Mouse (Mus musculus) heart, postnatal 25 days (tissue): ENCODE measurements around the gene Arhgef10l. TPM values are rescaled to one million over a fixed set of nuclear protein-coding genes. Genes with fewer than 3 reads are reported as not detected.

Experiments
- DNase-seq: peaks from one replicate; pipeline ENCODE4 v3.0.0; 2022; ENCODE audit warnings: low spot score
- intact Hi-C: fragments of 180-260 bp; cut with DNase I; formaldehyde crosslinking; loops from one replicate; pipeline ENCODE4 v1.15.1; 2025
- total RNA-seq, 2 experiments: library from RNA; stranded (reverse); gene quantifications; 2 replicates each; pipeline ENCODE4 v1.2.3; 2021

Gene Arhgef10l
- total RNA-seq, 2 experiments from 2014 or later = 62.4 to 63.9 TPM

DNA sequence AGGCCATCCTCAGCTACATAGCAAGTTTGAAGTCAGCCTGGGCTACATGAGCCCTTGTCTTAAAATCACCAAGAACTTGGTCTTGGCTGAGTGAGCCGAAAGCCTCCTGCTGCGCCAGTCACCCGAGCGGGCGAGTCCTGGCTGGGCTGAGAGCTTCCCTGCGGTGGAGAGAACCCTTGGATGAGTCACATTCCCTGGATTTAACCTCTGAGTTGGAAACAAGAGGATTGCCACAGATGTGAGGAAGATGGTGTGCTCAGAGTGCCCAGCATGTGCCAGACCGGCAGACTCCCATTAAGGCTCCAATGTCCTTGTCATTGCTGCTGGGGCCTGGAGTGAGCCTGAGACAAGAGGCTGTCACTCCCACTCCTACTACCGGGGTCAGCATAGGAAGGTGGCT is 2.0 kb upstream of the Arhgef10l start:
- intact Hi-C loops = no loop called here
- DNase-seq = no peak

DNA sequence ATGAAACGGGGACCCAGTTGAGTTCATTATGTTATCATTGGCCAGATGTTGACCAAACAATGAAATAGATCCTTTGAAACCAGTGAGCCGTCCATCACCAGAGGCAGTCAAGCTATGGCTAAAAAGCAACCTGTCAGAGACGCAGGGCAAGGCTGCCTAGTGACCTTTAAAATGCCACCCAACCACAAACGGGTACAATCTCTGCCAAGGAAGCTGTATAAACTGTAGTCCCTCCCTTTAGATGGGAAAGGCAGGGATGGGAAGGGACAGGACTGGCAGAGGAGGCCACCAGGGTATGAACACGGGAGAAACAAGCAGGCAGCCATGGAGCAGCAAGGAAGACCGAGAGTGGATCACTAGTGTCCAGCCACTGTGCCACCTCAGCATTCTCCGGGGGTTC is 759 bp downstream of the Arhgef10l start:
- intact Hi-C loops = no loop called here
- DNase-seq = no peak

DNA sequence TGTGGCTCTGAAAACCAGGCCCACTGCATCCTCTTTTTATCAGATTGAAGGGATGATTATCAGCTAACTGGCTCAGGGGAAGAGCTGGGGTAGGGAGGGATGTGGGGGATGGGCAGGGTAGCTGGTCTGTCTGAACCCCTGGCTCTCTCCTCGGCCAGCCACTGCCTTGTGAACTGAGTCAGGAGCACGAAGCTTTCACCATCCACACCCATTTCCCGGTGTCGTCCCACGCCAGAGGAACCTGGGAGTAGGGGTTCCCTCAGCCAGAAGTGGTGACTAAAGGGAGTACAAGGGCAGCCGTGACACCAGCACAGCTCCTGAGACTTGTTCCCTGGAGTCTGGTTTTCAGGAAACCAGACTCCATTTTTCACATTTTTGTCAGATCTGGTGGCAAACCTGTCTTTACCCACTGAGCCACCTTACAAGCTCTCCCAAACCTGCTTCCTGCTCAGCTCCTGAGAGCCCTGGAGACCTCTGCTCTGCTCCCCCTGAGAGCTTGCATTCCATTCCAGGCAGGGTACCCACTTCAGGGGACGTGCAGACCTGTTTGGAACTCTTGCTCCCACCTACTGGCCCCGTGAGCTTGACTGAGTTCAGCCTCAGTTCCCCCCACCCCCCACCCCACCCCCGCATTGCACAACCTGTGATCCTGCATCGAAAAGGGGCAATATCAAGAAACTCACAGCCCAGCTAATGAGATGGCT is 2.8 kb downstream of the Arhgef10l start:
- intact Hi-C loops = no loop called here
- no peak for DNase-seq

DNA sequence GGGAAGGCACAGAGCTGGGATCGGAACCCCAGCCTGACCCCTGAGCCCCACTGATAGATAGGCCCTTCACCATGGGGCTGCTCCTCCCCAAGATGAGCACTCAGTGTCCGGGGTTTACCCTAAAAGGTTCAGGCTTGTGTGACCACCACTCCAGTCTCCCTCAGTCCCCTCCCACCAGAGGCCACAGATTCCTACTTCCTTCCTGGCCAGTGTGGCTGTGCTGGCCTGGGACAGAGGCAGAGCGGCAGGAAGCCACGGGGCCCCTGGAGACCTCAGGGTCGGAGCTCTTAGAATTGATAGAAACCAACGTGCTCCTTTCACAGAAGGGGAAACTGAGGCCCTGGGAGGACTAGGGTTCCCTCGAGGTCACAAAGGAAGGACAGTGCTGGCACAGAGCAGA is 3.4 kb downstream of the Arhgef10l start:
- DNase-seq = no peak
- intact Hi-C loops = no loop called here

DNA sequence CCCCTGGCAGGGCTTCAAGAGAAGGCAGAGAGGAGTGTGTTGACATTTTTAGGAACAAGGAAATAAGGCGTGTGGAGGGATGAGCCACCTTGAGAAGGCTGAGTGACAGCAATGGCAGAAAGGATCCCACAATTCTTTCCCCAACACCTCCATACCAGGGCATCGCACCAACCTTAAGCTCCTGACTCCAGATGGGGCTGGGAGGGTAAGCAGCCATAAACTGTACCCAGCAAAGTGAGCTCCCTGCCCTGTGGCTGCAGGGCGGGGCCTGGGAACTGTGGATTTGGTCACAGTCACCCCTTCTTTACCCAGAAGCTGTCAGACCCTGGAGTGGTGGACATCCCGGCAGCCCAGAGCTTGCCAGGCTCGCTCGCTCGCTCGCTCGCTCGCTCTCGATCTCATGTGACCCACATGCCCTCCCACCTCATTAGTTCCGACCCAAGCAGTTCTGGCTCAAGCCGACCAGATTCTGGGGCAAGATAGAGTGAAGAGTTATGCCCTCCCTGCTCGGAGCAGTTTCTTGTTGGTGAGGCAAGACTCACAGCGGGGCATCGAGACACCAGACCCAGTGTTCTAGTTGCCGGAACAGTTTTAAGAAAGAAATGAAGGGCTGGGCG is 4.3 kb downstream of the Arhgef10l start:
- intact Hi-C loops = no loop called here
- DNase-seq = no peak

DNA sequence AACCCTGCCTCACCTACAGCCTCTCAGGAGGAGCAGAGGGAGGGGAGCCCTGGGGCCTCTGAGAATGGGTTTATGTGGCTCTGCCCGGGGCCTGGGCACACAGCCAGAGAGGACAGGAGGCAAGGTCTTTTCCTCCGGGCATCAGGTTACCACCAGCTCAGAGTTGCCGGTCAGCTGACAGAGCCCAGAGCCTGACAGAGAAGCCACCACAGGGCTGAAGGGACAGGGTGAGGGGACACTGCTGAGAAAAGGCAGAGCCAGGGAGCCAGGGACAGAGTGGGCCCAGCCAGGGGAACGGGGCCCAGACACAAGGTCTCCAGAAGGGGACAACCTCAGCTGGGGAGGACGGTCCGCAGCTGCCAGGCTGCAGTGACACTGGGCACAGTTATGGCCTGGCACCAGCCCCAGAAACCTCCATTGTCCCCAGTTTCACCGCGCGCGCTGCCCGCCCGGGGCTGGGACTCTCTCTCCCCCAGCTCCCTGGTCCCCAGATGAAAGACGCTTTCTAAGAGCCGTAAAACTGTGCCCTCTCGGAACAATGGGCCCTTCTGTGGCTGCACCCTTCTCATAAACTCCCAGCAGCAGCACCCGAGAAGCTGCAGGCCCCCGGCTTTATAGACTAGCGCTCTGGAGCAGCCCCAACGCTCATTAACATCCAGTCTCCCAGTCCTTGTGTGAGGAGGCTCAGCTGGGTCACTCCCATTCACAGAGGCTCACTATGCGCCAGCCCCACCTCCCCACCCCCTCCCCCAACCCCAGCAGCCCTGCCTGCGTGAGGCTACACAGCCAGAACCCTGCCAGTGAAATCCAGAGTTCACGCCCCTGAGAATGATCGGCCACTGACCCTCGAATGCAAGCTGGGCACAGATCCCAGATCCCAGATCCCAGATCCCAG is 7.9 kb downstream of the Arhgef10l start:
- DNase-seq = peak; percentile 41
- intact Hi-C loops = no loop called here

DNA sequence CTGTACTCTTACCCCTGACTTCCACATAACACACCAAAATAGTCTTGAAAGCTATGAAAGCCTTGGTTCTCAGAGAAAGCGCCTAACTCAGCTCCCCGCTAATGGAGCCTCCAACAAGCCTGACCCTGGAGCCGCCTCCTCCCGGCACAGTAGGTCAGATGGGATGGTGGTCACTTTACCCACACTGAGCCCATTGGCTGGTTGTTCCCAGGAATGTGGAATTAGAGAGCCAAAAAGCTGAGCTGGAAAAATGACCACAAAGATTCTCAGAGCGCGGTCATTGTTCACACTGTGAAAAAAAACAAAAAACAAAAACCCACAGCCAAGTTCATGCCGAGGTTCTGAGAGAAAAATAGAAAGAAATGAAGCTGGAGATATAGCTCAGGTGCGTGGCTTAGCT is 9.3 kb downstream of the Arhgef10l start:
- DNase-seq = no peak
- intact Hi-C loops = no loop called here

DNA sequence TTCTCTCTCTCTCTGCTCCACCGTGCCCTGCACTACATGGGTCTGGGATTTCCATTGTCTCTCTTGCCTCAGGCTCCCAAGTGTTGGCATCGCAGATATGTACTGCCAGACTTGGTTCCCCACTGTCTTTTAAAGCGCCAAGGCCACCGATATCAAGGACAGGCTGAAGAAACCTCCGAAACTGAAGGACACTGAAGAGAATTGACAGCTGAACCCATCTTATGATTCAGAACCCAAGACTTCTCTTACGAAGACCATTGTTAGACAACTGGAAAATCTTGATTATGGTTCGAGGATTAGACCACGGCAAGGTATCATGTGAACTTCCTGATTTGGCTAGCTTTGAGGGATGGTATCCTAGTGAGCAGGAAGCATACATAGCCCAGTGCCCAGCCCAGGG is 11.0 kb downstream of the Arhgef10l start:
- intact Hi-C loops = no loop called here
- no peak for DNase-seq

DNA sequence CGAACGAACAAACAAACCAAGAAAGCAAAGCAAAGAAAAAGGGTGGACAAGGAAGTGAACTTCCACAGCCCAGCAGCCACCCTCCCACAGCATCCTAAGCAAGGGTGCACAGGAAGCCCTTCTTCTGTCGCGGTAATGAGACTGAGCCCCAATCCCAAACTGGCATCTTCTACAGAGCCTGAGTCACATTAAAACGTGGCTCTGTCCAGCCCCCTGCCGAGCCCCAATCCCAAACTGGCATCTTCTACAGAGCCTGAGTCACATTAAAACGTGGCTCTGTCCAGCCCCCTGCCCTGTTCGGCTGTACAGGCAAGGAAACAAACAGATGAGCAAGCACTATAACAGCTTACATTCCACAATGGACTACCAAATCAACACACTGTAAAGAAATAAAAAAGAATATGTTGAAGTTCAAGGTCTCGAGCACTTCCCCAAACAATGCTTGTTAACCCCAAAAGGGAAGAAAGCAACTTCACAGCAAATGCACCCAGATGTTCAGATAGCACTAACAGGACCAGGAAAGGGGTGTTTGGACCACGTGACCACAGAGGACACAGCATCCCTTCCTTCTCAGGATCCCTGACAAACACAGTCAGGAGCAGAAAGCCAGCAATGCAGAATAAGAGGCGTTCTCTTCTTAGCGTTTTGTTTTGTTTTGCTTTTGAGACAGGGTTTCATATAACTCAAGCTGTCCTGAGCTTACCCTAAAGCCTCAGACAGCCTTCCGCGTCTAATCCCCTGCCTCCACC is 11.8 kb downstream of the Arhgef10l start:
- no peak for DNase-seq
- intact Hi-C loops = no loop called here

DNA sequence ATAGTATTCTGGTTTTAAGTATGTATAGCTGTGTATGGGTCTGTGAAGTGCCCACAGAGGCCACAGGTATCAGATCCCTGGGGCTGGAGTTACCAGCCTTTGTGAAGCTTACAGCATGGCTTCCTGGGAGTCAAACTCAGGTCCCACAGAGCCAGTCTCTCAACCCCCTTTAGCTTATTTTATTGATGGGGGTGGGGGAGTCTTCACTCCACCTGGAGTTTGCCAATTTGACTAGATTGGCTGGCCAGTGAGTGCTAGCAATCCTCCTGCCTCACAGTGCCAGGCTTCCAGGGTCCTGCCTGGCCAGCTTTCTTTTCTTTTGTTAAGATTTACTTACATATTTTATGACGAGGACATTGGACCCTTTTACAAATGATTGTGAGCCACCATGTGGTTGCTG is 16.1 kb downstream of the Arhgef10l start:
- intact Hi-C loops = no loop called here
- DNase-seq = no peak

DNA sequence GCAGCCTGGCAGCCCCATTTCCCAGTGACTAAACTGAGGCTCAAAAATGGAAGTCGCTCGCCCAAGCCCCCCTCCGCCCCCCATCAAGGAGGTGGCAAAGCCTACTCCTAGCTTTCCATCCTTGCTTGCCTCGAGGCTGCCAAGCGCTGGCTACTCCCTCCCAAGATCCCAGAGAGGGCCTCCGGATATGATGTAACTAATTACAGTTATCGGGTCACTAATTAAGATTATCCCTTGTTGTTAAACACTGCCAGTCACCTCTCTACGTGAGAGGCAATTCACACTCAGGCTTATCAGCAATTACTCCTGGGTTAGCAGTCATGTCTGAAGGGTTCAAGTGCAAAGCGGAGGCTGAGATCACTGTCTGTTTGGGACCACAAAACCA is 16.6 kb downstream of the Arhgef10l start:
- DNase-seq = no peak
- intact Hi-C loops = no loop called here

DNA sequence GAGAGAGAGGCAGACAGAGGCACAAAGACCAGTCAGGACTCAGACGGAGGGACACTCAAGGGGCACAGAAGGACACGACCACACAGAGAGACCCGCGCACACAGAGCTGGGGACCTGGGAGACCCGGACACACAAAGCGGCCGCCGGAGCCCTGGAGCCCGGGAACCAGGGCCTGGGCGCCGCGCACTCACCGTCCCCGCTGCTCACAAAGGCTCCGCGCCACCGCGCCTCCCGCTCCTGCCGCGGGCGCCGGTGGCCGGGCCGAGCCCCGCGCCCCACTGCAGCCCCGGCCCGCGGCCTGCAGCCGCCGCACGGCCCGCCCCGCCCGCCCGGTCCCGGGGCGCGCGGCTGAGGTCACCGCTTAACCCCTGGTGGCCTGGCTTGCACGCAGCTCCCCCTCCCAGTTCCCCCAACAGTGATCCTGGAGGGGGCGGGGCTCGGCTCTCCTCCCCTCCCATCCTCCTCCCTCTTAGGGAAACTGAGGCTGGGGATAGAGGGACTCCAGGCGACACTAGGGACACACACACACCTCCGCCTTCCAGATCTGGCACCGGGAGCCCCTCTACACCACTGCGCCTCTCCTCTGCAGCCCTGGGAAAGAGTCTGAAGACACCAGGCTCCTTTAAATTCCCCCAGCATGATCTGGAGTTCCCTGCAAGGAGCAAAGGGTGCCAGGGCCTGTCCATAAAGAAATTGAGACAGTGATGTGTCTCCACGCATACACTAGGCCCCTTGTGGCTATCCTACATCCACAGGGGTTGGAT is 17.2 kb downstream of the Arhgef10l start:
- intact Hi-C loops = loop anchor here (1.0 kb wide), 1 partner anchor 34 kb away; no protein-coding TSS in a partner anchor
- no peak for DNase-seq

DNA sequence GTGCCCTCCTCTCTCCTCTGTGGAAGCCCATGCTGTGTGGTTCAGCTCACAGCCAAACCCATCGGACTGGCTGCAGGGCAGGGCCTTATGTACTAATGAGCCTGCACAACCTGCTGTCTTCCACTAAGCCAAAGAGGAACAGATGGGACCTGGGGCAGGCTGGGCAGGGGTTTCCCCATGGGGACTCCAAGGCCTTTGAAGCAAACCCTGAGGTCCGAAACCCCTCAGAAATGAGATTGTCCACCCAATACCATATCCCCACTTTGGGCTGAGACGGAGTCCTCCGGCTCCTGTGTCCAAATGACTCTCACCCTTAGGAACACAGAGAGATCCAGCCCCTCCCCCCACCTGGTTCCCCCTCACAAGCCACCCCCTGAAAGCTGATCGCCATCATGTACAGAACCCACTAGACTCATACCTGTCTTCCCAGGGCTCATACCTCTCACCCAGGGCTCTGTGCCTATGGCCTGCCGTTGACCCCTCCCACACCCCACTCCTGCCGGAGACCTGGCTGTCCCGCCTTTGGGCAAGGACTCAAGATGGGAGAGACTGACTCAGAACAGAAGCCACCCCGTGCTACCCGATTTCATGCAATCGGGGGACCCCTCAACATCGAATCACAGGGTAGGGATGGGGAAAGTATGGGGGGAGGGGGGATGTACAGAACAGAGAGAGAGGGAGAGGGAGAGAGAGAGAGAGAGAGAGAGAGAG is 17.9 kb downstream of the Arhgef10l start:
- no peak for DNase-seq

DNA sequence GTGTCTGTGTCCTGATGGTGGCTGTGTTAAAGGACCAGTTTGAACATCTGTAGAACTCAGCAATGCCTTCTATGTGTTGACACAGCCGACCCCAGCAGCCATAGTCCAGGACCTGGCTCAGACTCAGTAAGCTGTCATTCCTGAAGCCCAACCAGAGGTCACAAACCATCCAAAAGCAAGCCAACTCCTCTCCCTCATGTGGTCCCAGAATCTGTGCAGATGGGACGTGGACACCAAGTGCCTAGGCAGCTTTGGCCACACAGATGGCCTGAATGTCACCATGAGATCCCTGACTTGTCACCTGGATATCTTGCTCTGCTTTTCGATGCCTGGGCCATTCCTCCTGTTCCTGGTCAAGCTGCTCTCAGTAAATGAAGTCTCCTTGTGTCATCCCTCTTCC is 20.2 kb downstream of the Arhgef10l start:
- intact Hi-C loops = no loop called here

More for the DNA sequence above, 17.9 kb downstream of the Arhgef10l start:
- intact Hi-C loops = loop anchor here (1.0 kb wide), 1 partner anchor 34 kb away; no protein-coding TSS in a partner anchor

DNA sequence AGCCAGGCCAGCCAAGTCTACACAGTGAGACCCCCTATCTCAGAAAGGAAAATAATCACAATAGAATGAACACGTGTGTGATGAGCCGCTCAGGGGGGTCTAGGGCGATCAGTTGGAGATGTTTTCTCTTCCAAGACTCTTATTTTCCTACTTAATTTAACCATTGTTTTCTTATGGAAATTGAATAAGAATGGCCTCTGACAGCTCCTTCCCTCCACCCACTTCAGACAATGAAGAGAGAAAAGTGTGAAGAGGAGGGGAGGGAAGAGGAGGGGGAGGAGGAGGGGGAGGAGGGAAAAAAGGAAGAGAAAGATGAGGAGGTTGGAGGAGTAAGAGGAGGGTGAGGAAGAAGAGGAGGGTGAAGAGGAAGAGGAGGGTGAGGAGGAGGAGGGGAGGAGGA is 21.1 kb downstream of the Arhgef10l start:
- intact Hi-C loops = no loop called here
- DNase-seq = no peak

More for the DNA sequence above, 20.2 kb downstream of the Arhgef10l start:
- DNase-seq = no peak

DNA sequence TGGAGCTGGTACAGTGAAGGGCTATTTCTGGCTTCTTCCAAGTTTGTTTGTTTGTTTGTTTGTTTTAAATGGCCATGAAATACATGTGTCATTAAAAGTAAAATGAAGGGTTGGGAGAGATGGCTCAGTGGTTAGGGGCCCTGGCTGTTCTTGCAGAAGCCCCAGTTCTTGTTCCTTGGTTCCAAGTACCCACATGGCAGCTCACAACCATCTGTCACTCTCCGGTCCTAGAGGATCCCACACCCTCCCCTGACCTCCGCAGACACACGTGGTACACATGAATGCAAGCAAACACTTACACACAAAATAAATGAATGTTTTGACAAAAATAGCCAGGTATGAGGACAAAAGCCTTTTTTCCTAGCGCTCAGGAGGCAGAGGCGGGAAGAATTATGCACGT is 21.5 kb downstream of the Arhgef10l start:
- no peak for DNase-seq
- intact Hi-C loops = no loop called here

DNA sequence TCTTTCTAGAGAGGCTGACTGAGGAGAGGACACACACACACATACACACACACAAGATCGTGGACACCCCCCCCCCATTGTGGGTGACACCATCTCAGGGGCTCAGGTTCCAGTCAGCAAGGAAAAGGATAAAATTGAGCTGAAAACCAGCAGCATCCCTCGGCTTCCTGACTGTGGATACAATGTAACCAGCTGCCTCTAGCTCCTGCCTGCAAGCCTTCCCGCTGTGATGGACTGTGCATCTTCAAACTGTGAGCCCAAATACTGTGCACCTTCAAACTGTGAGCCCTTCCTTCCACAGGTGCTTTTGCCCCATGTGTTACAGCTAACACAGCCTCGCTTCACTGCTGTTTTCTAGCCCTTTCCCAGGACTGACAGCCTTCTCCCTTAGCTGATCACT is 23.4 kb downstream of the Arhgef10l start:
- DNase-seq = no peak
- intact Hi-C loops = no loop called here

DNA sequence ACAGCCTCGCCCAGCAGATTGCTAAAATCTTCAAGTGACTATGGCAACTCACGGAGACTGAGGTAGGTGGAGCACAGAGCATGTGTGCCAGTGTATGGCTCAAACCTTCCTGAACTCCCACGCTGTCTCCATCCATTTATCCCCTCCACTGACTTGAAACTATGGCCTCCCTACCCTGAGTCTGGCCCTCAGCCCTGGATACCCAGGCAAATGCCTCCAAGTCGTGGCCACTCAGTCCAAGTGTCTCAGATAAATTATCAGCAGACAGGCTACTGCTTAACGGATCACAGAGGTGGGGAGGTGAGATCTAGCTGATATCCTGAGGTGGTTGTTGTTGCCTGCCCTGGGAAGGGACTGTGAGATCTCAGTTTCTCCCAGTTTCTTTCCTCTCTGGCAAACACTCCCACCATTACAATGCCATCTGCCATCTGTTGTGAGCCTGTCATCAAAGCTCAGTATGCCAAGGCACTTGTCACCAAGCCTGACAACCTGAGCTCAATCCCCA is 24.3 kb downstream of the Arhgef10l start:
- intact Hi-C loops = no loop called here
- DNase-seq = no peak

DNA sequence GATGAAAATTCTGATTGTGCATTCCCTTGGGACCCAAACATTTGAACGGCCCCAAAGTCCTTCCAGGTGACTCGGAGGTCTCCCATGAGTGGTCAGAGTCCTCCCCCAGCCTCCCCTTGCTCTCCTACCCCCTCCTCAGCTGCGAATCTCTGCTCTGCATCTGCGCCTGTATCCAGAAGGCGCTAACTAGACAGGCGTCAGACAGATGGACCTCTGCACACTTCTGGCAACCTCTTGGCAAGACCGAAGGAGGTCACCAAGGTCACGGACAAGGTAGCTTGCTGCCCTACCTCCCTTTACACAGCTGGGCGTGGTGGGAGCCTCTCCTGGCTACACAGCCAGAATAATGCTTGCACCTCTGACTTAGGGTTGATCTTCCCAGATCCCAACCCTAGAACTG is 25.1 kb downstream of the Arhgef10l start:
- intact Hi-C loops = no loop called here
- DNase-seq = no peak
